Mouse (Mus musculus) intestine, postnatal 0 days (tissue): ENCODE measurements around the gene Tet3. TPM values are rescaled to one million over a fixed set of nuclear protein-coding genes. Genes with fewer than 3 reads are reported as not detected.

ENCODE experiments used
- ATAC-seq: fragments of 200-750 bp; cut with Nextera tagmentation; 2 replicates; pipeline ENCODE4 v1.8.0; 2017; ENCODE audit warnings: mild to moderate bottlenecking, moderate TSS enrichment, moderate library complexity
- H3K27ac ChIP-seq: fragments of 300-500 bp; sonication (generic); 2 replicates; pipeline ENCODE4 v1.5.1; 2014; ENCODE audit warnings: mild to moderate bottlenecking, low read depth, low read length, moderate library complexity
- H3K27me3 ChIP-seq: fragments of 300-500 bp; sonication (generic); replicated peaks from 2 replicates; pipeline ENCODE4 v1.6.1; 2014; ENCODE audit warnings: low read length, mixed read lengths; ENCODE audit not compliant: control insufficient read depth, insufficient read depth
- H3K36me3 ChIP-seq: fragments of 300-500 bp; sonication (generic); 2 replicates; pipeline ENCODE4 v1.6.1; 2014; ENCODE audit warnings: mild to moderate bottlenecking, moderate library complexity; ENCODE audit not compliant: control insufficient read depth, insufficient read depth
- H3K4me1 ChIP-seq: fragments of 300-500 bp; sonication (generic); replicated peaks from 2 replicates; pipeline ENCODE4 v1.6.1; 2014; ENCODE audit warnings: antibody characterized with exemption, low read length, mixed read lengths; ENCODE audit not compliant: control insufficient read depth, insufficient read depth
- H3K4me2 ChIP-seq: fragments of 300-500 bp; sonication (generic); replicated peaks from 2 replicates; pipeline ENCODE4 v1.6.1; 2014; ENCODE audit warnings: low read depth, mild to moderate bottlenecking, moderate library complexity
- H3K4me3 ChIP-seq: fragments of 300-500 bp; sonication (generic); 2 replicates; pipeline ENCODE4 v1.5.1; 2014; ENCODE audit warnings: low read depth, low read length
- H3K9ac ChIP-seq: fragments of 300-500 bp; sonication (generic); 2 replicates; pipeline ENCODE4 v1.6.1; 2014; ENCODE audit warnings: mild to moderate bottlenecking, low read depth, low read length
- H3K9me3 ChIP-seq: fragments of 300-500 bp; sonication (generic); 2 replicates; pipeline ENCODE4 v1.6.1; 2016; ENCODE audit warnings: mixed run types; ENCODE audit not compliant: control insufficient read depth
- CTCF ChIP-seq: sonication (generic); IDR thresholded peaks from 2 replicates; pipeline ENCODE4 v1.5.1; 2016; ENCODE audit warnings: low read depth, mild to moderate bottlenecking, control low read depth, antibody characterized with exemption, moderate library complexity
- WGBS: fragments of 180-500 bp; shearing (Covaris S2); extraction: QIAGEN DNeasy Blood & Tissue Kit; methylation state at CpG from one replicate; pipeline ENCODE4 v1.1.7; 2014; 5-methylcytosine and 5-hydroxymethylcytosine counted together
- polyA plus RNA-seq: library from polyadenylated mRNA; unstranded; fragments of >200 nt; fragmentation: Nextera tagmentation; extraction: Ambion mirVana; gene quantifications from 2 replicates; pipeline ENCODE4 v1.2.1, GENCODE M21; 2015

Gene Tet3
- polyA plus RNA-seq, 1 experiment from 2014 or later: 28.1 TPM

- Histone ChIP-seq H3K4me2 (no peak overlapping the region), H3K27me3 (no peaks in the 10 kb centered on the region), H3K9me3 (no peaks in the 10 kb centered on the region), H3K9ac (no peak overlapping the region), H3K4me1 (no peaks in the 10 kb centered on the region), H3K27ac (no peak overlapping the region), H3K36me3 (peaks cover 89% of the 10 kb centered on the region), H3K4me3 (no peak overlapping the region)
- no peak; the same call in 1 of the 2 replicates for ATAC-seq
- no peak for TF ChIP-seq CTCF
- WGBS: 81% methylated on average over 10 of the region's 10 CpGs
These were observed 77.1 kb downstream of the Tet3 start for GRCm38 (mm10) chr6:83381510-83382491.

GRCm38 (mm10) chr6:83373704-83374300 is 85.1 kb downstream of the Tet3 start:
- Histone ChIP-seq H3K27me3 (no peaks in the 10 kb centered on the region), H3K9ac (no peak overlapping the region), H3K4me2 (no peak overlapping the region), H3K9me3 (no peaks in the 10 kb centered on the region), H3K36me3 (peaks cover 98% of the 10 kb centered on the region), H3K4me3 (no peak overlapping the region), H3K4me1 (no peaks in the 10 kb centered on the region), H3K27ac (no peak overlapping the region)
- TF ChIP-seq CTCF: no peak
- ATAC-seq: no peak
- WGBS: 82% methylated on average over 9 of the region's 9 CpGs

GRCm38 (mm10) chr6:83371350-83371749 is 87.5 kb downstream of the Tet3 start:
- Histone ChIP-seq H3K9me3 (no peaks in the 10 kb centered on the region), H3K4me2 (no peak overlapping the region), H3K27me3 (no peaks in the 10 kb centered on the region), H3K9ac (no peak overlapping the region), H3K4me3 (no peak overlapping the region), H3K4me1 (no peaks in the 10 kb centered on the region), H3K36me3 (peaks cover 98% of the 10 kb centered on the region), H3K27ac (no peak overlapping the region)
- TF ChIP-seq CTCF: no peak
- WGBS: 86% methylated on average over 3 of the region's 3 CpGs
- ATAC-seq: no peak

GRCm38 (mm10) chr6:83370316-83370965 is 88.4 kb downstream of the Tet3 start:
- Histone ChIP-seq H3K9ac (no peak overlapping the region), H3K4me2 (no peak overlapping the region), H3K27ac (no peak overlapping the region), H3K4me1 (no peaks in the 10 kb centered on the region), H3K4me3 (no peak overlapping the region), H3K36me3 (peaks cover 96% of the 10 kb centered on the region), H3K9me3 (no peaks in the 10 kb centered on the region), H3K27me3 (no peaks in the 10 kb centered on the region)
- 83% methylated on average over 21 of the region's 21 CpGs for WGBS
- no peak for ATAC-seq
- TF ChIP-seq CTCF: no peak

GRCm38 (mm10) chr6:83363075-83363474 is 95.8 kb downstream of the Tet3 start:
- no peaks in the 10 kb centered on the region for H3K9me3 ChIP-seq
- H3K4me3 ChIP-seq: no peak overlapping the region
- WGBS: 88% methylated on average over 12 of the region's 12 CpGs
- ATAC-seq: no peak
- no peaks in the 10 kb centered on the region for H3K27me3 ChIP-seq
- no peak for TF ChIP-seq CTCF
- H3K4me2 ChIP-seq: no peak overlapping the region
- peaks cover 55% of the 10 kb centered on the region for H3K36me3 ChIP-seq
- no peak overlapping the region for H3K9ac ChIP-seq
- no peak overlapping the region for H3K27ac ChIP-seq
- no peaks in the 10 kb centered on the region for H3K4me1 ChIP-seq

- 83% methylated on average over 11 of the region's 11 CpGs for WGBS
- no peak for TF ChIP-seq CTCF
These were observed 97.2 kb downstream of the Tet3 start for GRCm38 (mm10) chr6:83361523-83362248.

More at GRCm38 (mm10) chr6:83361523-83362248, 97.2 kb downstream of the Tet3 start:
- Histone ChIP-seq H3K4me3 (no peak overlapping the region), H3K27me3 (no peaks in the 10 kb centered on the region), H3K4me2 (no peak overlapping the region), H3K27ac (no peak overlapping the region), H3K36me3 (peaks cover 49% of the 10 kb centered on the region), H3K4me1 (no peaks in the 10 kb centered on the region), H3K9ac (no peak overlapping the region), H3K9me3 (no peaks in the 10 kb centered on the region)
- no peak for ATAC-seq
